Mouse (Mus musculus) forelimb bud, embryonic 11.5 days (tissue): ENCODE measurements around the gene Nog.

ENCODE experiments used
- DNase-seq: peaks from one replicate; pipeline ENCODE4 v3.0.0-alpha.2; 2012; ENCODE audit warnings: low read depth, low spot score

Nog gene

DNA sequence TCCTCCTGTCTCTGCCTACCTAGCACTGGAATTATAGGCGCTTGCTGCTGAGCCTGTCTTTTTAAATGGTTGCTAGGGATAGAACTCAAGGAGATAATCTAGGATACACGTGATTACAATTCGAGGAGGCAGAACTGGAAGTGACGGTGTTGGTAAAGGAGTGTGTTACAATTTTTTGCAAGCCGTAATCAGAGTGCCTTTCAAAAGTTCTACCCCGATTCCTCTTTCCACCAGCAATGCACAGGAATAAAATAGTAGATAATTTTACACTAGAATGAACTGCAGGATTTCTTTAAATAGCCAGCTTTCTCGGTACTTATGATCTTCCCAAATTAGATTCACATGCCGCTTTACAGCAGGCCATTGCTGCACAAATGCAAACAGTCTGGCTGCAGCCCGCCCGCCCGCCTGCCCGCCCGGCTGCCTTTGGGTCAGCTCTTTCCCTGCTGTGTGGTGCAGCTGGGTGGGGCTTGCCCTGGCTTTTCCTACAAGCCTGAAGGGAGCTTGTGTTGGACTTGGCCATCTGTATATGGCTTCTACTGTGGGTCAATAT, 32.2 kb downstream of the Nog start:
- no peak for DNase-seq

- no peak for DNase-seq
Observed at GRCm38 (mm10) chr11:89267520-89267919, 34.6 kb downstream of the Nog start.

DNA sequence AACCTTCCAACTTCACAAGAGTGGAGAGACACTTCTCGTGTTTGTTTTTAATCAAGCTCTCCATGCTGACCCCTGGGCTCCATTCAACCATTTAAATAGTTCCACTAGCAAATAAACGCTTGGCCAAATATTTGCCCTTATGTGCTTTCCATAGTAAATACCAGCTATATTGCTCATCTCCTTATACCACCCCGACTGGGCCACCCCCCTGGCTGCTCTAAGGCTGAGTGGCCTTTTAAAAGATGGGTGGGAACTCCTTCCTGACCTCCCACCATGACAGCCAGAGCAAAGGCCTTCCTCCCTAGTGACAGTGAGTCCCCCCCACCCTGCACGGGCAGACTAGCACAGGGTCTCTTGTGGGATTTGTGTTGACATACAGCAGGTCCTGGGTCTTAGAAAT, 37.1 kb downstream of the Nog start:
- DNase-seq = no peak

DNA sequence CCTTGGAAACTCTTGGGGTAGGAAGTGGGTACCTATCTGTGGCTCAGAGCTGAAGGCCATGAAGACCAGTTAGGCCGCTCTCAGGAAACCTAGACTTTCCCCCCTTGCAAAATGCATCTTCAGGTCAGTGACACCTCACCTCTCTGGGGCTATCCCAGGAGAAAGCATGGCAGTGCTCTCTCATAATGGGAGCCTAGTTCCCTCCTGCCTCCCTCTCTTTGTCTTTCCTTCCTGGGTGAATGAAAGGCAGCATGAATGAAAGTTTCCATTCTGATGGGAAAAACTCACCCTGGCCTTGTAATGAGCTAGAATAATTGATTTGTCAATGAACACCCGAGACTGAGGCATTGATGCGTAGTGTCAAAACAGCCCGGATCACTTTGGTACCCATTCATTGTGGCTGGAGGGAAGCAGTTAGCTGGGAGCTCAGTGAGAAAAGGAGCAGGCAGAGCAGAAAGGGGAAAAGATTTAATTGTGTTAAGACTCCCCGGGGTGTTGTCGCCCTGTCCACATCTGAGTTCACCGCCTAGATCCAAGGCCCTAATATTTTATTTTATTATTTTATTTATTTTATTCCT, 42.7 kb downstream of the Nog start:
- no peak for DNase-seq

DNA sequence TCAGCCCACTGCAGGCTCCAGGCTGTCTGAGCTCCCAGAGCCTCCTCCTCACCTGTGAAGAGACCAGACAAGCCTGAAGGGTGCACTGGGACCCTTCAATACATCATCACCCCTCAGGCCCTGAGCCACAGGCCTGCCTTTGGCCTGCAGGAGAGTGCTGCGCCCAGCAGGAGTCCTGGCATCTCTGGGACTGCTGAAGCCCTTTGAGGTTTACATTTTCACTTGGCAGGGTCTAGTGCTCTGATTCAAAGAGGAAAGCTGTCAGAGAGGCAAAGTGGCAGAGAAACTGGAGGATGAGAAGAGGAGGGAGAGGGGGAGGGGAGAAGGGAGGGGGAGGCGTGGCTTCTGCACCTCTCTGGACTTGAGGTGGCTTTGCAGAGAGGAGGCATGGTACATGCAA, 44.2 kb downstream of the Nog start:
- DNase-seq = no peak

DNA sequence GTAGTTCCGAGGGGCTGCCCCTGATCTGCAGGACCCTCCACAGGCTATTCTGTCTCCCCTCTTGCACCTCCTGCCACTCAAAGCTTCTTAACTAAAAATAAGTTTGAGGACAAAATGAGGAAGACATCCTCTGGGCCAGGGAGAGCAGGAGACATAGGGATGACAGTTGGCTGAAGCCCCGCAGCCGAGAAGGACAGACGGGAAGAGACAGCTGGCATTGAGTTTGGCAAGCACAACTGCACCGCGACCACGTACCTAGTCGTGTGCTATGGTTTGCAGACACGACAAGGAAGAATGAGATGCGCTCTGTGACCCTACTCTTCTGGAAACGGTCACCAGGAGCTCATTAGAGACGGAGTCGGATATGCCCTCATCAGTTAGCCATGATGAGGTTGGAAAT, 48.2 kb downstream of the Nog start:
- no peak for DNase-seq
